Mouse (Mus musculus) embryonic facial prominence, embryonic 12.5 days (tissue): ENCODE results near the gene Pbx4. TPM values are rescaled to one million over a fixed set of nuclear protein-coding genes. Genes with fewer than 3 reads are reported as not detected.

ENCODE experiments used
- polyA plus RNA-seq: library from polyadenylated mRNA; unstranded; fragments of >200 nt; fragmentation: Nextera tagmentation; extraction: Ambion mirVana; gene quantifications from 2 replicates; pipeline ENCODE4 v1.2.1, GENCODE M21; 2016

The Pbx4 gene
- polyA plus RNA-seq, 1 experiment from 2014 or later, result 13.4 TPM

Other genes starting within 250 kb of the Pbx4 start
- gene Zfp868, start 206.9 kb upstream of the Pbx4 start, polyA plus RNA-seq, result 29.5 and 34.5 TPM in 2 replicates
- gene Zfp964, start 178.0 kb upstream of the Pbx4 start, polyA plus RNA-seq, result 2.5 and 2.9 TPM in 2 replicates
- gene Zfp869, start 121.8 kb upstream of the Pbx4 start, polyA plus RNA-seq, result 31.8 and 33.4 TPM in 2 replicates
- gene Zfp963, start 82.5 kb upstream of the Pbx4 start, polyA plus RNA-seq, result 5.8 and 6.8 TPM in 2 replicates
- not detected in 2 replicates for gene Gm20422, start 57.6 kb upstream of the Pbx4 start, polyA plus RNA-seq
- gene Atp13a1, start 41.3 kb upstream of the Pbx4 start, polyA plus RNA-seq, result 52.6 and 55.3 TPM in 2 replicates
- 38.9 and 42.6 TPM in 2 replicates for gene Zfp866, start 41.3 kb upstream of the Pbx4 start, polyA plus RNA-seq
- gene Gmip, start 23.8 kb upstream of the Pbx4 start, polyA plus RNA-seq, result 9.5 and 10.4 TPM in 2 replicates
- 0.88 and 0.92 TPM in 2 replicates for gene Lpar2, start 10.1 kb upstream of the Pbx4 start, polyA plus RNA-seq
- 1.2 TPM in 2 replicates for gene Cilp2, start 55.2 kb downstream of the Pbx4 start, polyA plus RNA-seq
- gene Tssk6, start 69.7 kb downstream of the Pbx4 start, polyA plus RNA-seq, result 4.1 and 5.1 TPM in 2 replicates
- 168 and 171 TPM in 2 replicates for gene Ndufa13, start 70.1 kb downstream of the Pbx4 start, polyA plus RNA-seq
- 4.8 and 4.9 TPM in 2 replicates for gene Yjefn3, start 70.2 kb downstream of the Pbx4 start, polyA plus RNA-seq
- 49.8 and 63.0 TPM in 2 replicates for gene Gatad2a, start 163.9 kb downstream of the Pbx4 start, polyA plus RNA-seq
- gene Mau2, start 210.2 kb downstream of the Pbx4 start, polyA plus RNA-seq, result 64.0 and 65.4 TPM in 2 replicates
- 55.3 and 56.7 TPM in 2 replicates for gene Sugp1, start 210.3 kb downstream of the Pbx4 start, polyA plus RNA-seq
- 0.58 and 1.3 TPM in 2 replicates for gene Tm6sf2, start 240.4 kb downstream of the Pbx4 start, polyA plus RNA-seq